Mouse (Mus musculus) lung, adult 2 months (tissue): ENCODE results near the gene Ebf1.

Experiments
- CTCF ChIP-seq: fragments of 200-500 bp; IDR thresholded peaks from 2 replicates; pipeline ENCODE4 v1.5.1; 2011; ENCODE audit warnings: mild to moderate bottlenecking, low read length, control low read depth; ENCODE audit not compliant: insufficient read depth
- POLR2A ChIP-seq: fragments of 200-500 bp; IDR thresholded peaks from 2 replicates; pipeline ENCODE4 v1.6.1; 2011; ENCODE audit warnings: low read depth, mild to moderate bottlenecking, control low read depth, low read length, borderline replicate concordance; ENCODE audit errors: extremely low read depth

GRCm38 (mm10) chr11:44949140-44949539 is 332.0 kb downstream of the Ebf1 start:
- TF ChIP-seq POLR2A, result no peak
- no peak for TF ChIP-seq CTCF
